In the genomic region with DNA sequence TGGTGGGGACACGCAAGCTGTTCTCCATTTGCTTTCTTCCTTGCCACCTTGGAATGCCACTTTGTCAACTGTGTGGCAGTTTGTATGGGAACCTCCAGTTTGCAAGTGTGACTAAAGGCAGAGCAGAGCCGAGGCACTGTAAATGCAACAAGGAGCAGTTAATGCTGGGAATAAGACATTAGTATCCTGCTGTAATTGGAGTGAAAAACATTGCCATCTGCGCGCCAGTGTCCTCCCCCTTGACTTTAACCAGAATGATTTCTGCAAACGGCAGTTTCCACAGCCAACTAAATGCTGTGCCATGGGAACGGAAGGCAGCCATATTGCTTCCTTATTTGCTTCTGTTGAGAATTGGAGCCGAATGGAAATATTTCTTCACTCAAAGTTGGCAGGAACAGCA, we compare ENCODE assay signal across 10 mouse cellular contexts. TPM values are rescaled to one million over a fixed set of nuclear protein-coding genes. Genes with fewer than 3 reads are reported as not detected.
DNase-seq lines count a peak whose midpoint lies in the region; ATAC-seq lines count a peak whose summit lies in the region.
"Had no signal": no experiment of that assay in that cellular context is flagged by ENCODE, and none has a peak within 500 bp of the region (broad histone marks: within the 10 kb centered on the region; RNA-seq: fewer than 3 reads in every experiment).

No protein-coding gene starts in this region.

- no peak overlapping the region for H3K9ac ChIP-seq in heart, embryonic 12.5 days
- H3K9ac ChIP-seq: hindbrain, embryonic 14.5 days had no signal

- no peaks in the 10 kb centered on the region for H3K27me3 ChIP-seq in heart, embryonic 12.5 days (replicated peaks)

- no peak for ATAC-seq in heart, embryonic 12.5 days (ENCODE audit: insufficient number of reproducible peaks, low FRiP score)
- ATAC-seq in erythroid progenitor cell, adult 5-6 weeks (replicated peaks; ENCODE audit: low FRiP score, poor library complexity, severe bottlenecking) = no peak
- ATAC-seq: activated CD4-positive, CD25-positive, alpha-beta regulatory T cell, adult 4 months had no signal

- 88% methylated on average over 7 of the region's 7 CpGs for WGBS in heart, embryonic 12.5 days

- H3K4me3 ChIP-seq in heart, embryonic 12.5 days = no peak overlapping the region

- H3K4me1 ChIP-seq in heart, embryonic 12.5 days (replicated peaks) = peaks cover 29% of the 10 kb centered on the region

- peak; percentile 19 for DNase-seq in heart, adult 8-10 months (ENCODE audit: low spot score)
- peak; percentile 66 to 75 for DNase-seq in frontal cortex, adult 2 months (ENCODE audit: extremely low spot score in 1 of 2, low spot score in 1 of 2)
- DNase-seq in layer of hippocampus, adult 8-10 months (ENCODE audit: low spot score in 2 of 2) = peak; percentile 83 to 84
- peak; percentile 65 to 83 for DNase-seq in right cerebral cortex, postnatal 10 days (ENCODE audit: low spot score in 2 of 2)
- no peak for DNase-seq in Muller cell, postnatal 12 days (ENCODE audit: inconsistent ontology term)
- no peak for DNase-seq in gastrocnemius, postnatal 4 days (ENCODE audit: low spot score in 2 of 2)

- peaks cover 18% of the 10 kb centered on the region; the same call in 1 of the 2 replicates for H3K36me3 ChIP-seq in heart, embryonic 12.5 days

- no peaks in the 10 kb centered on the region for H3K9me3 ChIP-seq in heart, embryonic 12.5 days (replicated peaks)

- no peak overlapping the region for H3K4me2 ChIP-seq in heart, embryonic 12.5 days
- H3K4me2 ChIP-seq: hindbrain, embryonic 14.5 days had no signal

- H3K27ac ChIP-seq in heart, embryonic 12.5 days (ENCODE audit: poor library complexity, severe bottlenecking) = no peak overlapping the region
- H3K27ac ChIP-seq: hindbrain, embryonic 14.5 days had no signal

RNA-seq across cellular contexts. Expression of gene Mfap3, which starts 3.6 kb away (rescaled TPM):
- total RNA-seq in heart, adult 8-10 months (2022) = 10 to 100 TPM in 3 of 4 experiments, 1 to 10 TPM in 1; 9.7 to 13.1 (median 11.2) TPM
- 31.2 and 33.5 TPM in 2 replicates for polyA plus RNA-seq in heart, embryonic 12.5 days (2016; fragmentation: Nextera tagmentation; extraction: Ambion mirVana)
- polyA plus RNA-seq in frontal cortex, adult 2 months (2012; rRNA removed) = 17.2 and 18.1 TPM in 2 replicates
- total RNA-seq in layer of hippocampus, adult 8-10 months (2022) = 10 to 100 TPM; 24.5 to 37.4 (median 29.0) TPM
- 16.9 and 22.6 TPM in 2 replicates for total RNA-seq in erythroid progenitor cell, adult 5-6 weeks (2015; ENCODE audit: low replicate concordance)
- 5.2 and 9.6 TPM in 2 replicates for total RNA-seq in erythroid progenitor cell, adult 5-6 weeks (2017; ENCODE audit: low replicate concordance)
- 10 to 100 TPM; 23.6 to 24.6 TPM for total RNA-seq in gastrocnemius, postnatal 4 days (2021)

RNA-seq across cellular contexts. Expression of gene Fam114a2, which starts 3.6 kb away (rescaled TPM):
- total RNA-seq in heart, adult 8-10 months (2022) = 10 to 100 TPM; 42.2 to 45.8 (median 44.2) TPM
- polyA plus RNA-seq in heart, embryonic 12.5 days (2016; fragmentation: Nextera tagmentation; extraction: Ambion mirVana) = 67.8 and 69.4 TPM in 2 replicates
- 42.2 and 42.7 TPM in 2 replicates for polyA plus RNA-seq in frontal cortex, adult 2 months (2012; rRNA removed)
- 10 to 100 TPM; 32.9 to 47.7 (median 37.5) TPM for total RNA-seq in layer of hippocampus, adult 8-10 months (2022)
- total RNA-seq in erythroid progenitor cell, adult 5-6 weeks (2015; ENCODE audit: low replicate concordance) = 16.3 and 23.1 TPM in 2 replicates
- 12.0 and 34.5 TPM in 2 replicates for total RNA-seq in erythroid progenitor cell, adult 5-6 weeks (2017; ENCODE audit: low replicate concordance)
- total RNA-seq in gastrocnemius, postnatal 4 days (2021) = 10 to 100 TPM; 36.9 to 44.9 TPM

Comparison
In these comparisons a context has a peak if more than half of its experiments do, and no peak if none do; other contexts are left out.
1. DNase-seq: peak in heart, adult 8-10 months (single experiment), frontal cortex, adult 2 months (2 of 2), layer of hippocampus, adult 8-10 months (2 of 2) and right cerebral cortex, postnatal 10 days (2 of 2); none in Muller cell, postnatal 12 days (single experiment) and gastrocnemius, postnatal 4 days (0 of 2).